Mouse (Mus musculus) hindbrain, embryonic 13.5 days (tissue): Measurements from ENCODE around the gene Tcirg1. TPM values are rescaled to one million over a fixed set of nuclear protein-coding genes. Genes with fewer than 3 reads are reported as not detected.

Experiments
- ATAC-seq: fragments of 200-750 bp; cut with Nextera tagmentation; 2 replicates; pipeline ENCODE4 v1.8.0; 2017; ENCODE audit warnings: moderate TSS enrichment; ENCODE audit not compliant: low FRiP score
- H3K27ac ChIP-seq: fragments of 300-500 bp; sonication (generic); 2 replicates; pipeline ENCODE4 v1.5.1; 2015; ENCODE audit warnings: inconsistent platforms, mild to moderate bottlenecking, moderate library complexity
- H3K27me3 ChIP-seq: fragments of 300-500 bp; sonication (generic); 2 replicates; pipeline ENCODE4 v1.6.1; 2015; ENCODE audit warnings: mild to moderate bottlenecking, inconsistent platforms
- H3K36me3 ChIP-seq: fragments of 300-500 bp; sonication (generic); 2 replicates; pipeline ENCODE4 v1.6.1; 2015; ENCODE audit warnings: mild to moderate bottlenecking, inconsistent platforms
- H3K4me1 ChIP-seq: fragments of 300-500 bp; sonication (generic); replicated peaks from 2 replicates; pipeline ENCODE4 v1.6.1; 2015; ENCODE audit warnings: inconsistent platforms
- H3K4me2 ChIP-seq: fragments of 300-500 bp; sonication (generic); 2 replicates; pipeline ENCODE4 v1.6.1; 2015; ENCODE audit warnings: inconsistent platforms, mild to moderate bottlenecking, moderate library complexity
- H3K4me3 ChIP-seq: fragments of 300-500 bp; sonication (generic); 2 replicates; pipeline ENCODE4 v1.5.1; 2015; ENCODE audit warnings: mild to moderate bottlenecking, inconsistent platforms
- H3K9ac ChIP-seq: fragments of 300-500 bp; sonication (generic); 2 replicates; pipeline ENCODE4 v1.6.1; 2015; ENCODE audit warnings: mild to moderate bottlenecking, inconsistent platforms
- H3K9me3 ChIP-seq: fragments of 300-500 bp; sonication (generic); 2 replicates; pipeline ENCODE4 v1.6.1; 2016; ENCODE audit warnings: inconsistent platforms
- WGBS: fragments of 180-500 bp; shearing (Covaris S2); methylation state at CpG from one replicate; pipeline ENCODE4 v1.1.7; 2015; 5-methylcytosine and 5-hydroxymethylcytosine counted together
- polyA plus RNA-seq: library from polyadenylated mRNA; unstranded; fragments of >200 nt; fragmentation: Nextera tagmentation; extraction: Ambion mirVana; gene quantifications from 2 replicates; pipeline ENCODE4 v1.2.1, GENCODE M21; 2015

The Tcirg1 gene
- polyA plus RNA-seq, 1 experiment from 2014 or later, result 15.0 TPM

DNA sequence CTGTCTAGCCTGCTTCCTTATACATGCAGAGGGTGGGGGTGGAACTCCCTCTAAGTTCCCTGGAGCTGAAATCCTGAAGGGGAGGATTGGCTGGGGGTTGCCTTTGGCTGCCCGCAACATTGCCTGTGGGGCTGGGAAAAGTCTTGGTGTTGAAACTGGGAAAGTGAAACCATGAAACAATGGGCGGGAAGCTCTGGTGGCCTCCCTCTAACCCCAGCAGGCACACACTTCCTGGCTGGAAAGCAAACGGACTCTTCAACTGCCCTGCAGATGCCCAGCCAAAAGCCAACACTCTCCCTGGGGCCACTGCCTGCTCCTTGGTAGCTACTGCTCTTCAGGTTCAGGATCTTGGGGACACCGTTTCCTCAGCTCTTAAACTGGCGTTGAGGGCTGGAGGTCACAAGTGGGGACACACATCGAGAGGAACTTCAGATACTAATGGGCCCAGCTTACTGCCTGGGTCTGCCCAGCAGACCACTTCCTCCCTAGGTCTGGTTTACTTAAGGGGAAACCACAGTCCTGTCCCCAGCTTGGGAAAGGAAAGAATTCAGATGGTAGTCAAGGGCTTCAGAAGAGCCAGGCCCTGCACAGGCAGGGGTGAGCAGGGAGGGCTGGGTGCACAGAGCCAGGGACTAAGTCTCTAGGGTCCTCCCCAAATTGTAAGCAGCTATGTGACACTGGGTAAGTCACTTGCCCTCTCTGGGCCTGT lies 1.5 kb downstream of the Tcirg1 start:
- Histone ChIP-seq H3K36me3 (peaks cover 32% of the 10 kb centered on the region), H3K27me3 (peaks cover 21% of the 10 kb centered on the region; the same call in 1 of the 2 replicates), H3K9me3 (no peaks in the 10 kb centered on the region), H3K4me1 (peaks cover 31% of the 10 kb centered on the region), H3K9ac (no peak overlapping the region; the same call in none of the 2 replicates), H3K4me3 (no peak overlapping the region), H3K4me2 (peak overlapping the region; percentile 63), H3K27ac (no peak overlapping the region)
- ATAC-seq, result no peak
- 56% methylated on average over 6 of the region's 6 CpGs for WGBS

DNA sequence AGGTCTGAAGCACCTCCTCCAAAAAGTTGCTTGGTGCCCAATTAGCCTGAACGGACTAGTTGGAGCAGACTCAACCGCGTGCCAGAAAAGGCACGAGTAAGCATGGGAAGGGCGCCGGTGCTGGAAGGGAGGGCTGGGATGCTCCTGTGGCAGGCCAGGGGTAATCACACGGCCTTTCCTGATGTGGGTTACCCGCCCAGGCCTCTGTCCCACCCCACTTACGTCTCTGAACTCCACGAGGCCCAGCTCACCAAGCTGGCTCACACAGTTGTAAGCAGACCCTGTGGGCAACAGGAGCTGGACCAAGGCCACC lies 2.6 kb downstream of the Tcirg1 start:
- Histone ChIP-seq H3K9me3 (no peaks in the 10 kb centered on the region), H3K36me3 (peaks cover 21% of the 10 kb centered on the region), H3K27me3 (peaks cover 21% of the 10 kb centered on the region; the same call in 1 of the 2 replicates), H3K4me1 (peaks cover 31% of the 10 kb centered on the region), H3K4me3 (no peak overlapping the region), H3K9ac (no peak overlapping the region), H3K27ac (no peak overlapping the region), H3K4me2 (peak overlapping the region; percentile 63; the same call in 1 of the 2 replicates)
- ATAC-seq, result no peak
- WGBS, result 68% methylated on average over 10 of the region's 10 CpGs

DNA sequence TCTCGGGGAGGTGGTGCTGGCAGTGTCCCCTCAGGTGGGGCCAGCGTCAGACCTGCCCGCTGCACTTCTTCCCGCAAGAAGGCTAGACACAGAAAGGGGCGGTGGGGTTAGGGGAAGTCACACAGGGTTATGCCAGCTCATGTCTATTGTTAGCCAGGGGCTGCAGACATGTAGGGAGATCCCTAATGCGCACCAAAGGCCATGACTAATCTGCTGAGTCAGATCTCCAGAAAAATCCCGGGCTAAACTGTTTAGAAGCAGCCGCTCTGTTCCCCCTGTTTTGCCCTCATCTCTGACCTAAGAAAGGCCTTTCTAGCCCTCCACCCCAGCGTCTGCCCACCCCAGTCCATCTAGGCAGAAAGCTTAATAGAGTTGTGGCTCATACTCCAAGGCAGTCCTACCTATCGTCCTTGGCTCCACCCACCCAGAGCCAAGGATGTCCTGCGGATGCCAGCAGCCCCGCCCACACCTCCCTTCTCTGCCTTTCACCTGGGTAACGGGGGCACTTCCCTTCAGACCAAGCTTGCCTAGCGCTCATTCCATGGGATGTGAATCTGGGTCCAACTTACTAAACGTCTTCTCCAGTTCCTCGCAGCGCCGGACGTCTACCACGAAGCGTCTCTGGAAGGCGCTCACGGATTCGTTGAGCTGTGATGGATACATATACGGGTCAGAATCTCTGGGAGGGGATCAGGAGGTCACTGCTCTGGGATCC lies 3.1 kb downstream of the Tcirg1 start:
- Histone ChIP-seq H3K4me1 (peaks cover 31% of the 10 kb centered on the region), H3K27ac (no peak overlapping the region), H3K4me2 (no peak overlapping the region; the same call in 1 of the 2 replicates), H3K27me3 (peaks cover 21% of the 10 kb centered on the region; the same call in 1 of the 2 replicates), H3K9ac (no peak overlapping the region), H3K4me3 (no peak overlapping the region), H3K9me3 (no peaks in the 10 kb centered on the region), H3K36me3 (peaks cover 16% of the 10 kb centered on the region)
- WGBS, result 63% methylated on average over 25 of the region's 25 CpGs
- ATAC-seq, result no peak

DNA sequence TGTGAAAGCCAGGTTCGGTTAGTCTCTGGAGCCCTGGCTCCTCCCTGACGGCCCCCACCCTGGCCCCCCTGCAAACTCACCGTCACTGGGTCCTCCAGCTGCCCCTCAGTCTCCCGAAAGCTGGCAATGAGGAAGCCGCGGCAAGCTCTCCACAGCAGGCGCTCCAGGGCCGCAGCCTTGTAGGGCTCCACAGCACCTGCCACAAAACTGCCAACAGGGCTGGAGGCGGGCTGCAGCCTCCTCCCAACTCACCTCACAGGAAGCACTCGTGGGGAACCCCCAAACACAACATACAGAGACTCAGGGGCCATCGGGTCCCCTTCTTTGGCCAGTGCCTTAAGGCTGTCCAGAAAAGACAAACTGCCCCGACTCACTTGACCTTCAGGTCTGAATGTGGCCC lies 4.0 kb downstream of the Tcirg1 start:
- 85% methylated on average over 12 of the region's 12 CpGs for WGBS
- Histone ChIP-seq H3K4me3 (no peak overlapping the region), H3K36me3 (peaks cover 8% of the 10 kb centered on the region; the same call in 1 of the 2 replicates), H3K9ac (no peak overlapping the region), H3K27ac (no peak overlapping the region), H3K4me2 (no peak overlapping the region), H3K27me3 (peaks cover 21% of the 10 kb centered on the region; the same call in 1 of the 2 replicates), H3K4me1 (peaks cover 31% of the 10 kb centered on the region), H3K9me3 (no peaks in the 10 kb centered on the region)
- no peak for ATAC-seq

DNA sequence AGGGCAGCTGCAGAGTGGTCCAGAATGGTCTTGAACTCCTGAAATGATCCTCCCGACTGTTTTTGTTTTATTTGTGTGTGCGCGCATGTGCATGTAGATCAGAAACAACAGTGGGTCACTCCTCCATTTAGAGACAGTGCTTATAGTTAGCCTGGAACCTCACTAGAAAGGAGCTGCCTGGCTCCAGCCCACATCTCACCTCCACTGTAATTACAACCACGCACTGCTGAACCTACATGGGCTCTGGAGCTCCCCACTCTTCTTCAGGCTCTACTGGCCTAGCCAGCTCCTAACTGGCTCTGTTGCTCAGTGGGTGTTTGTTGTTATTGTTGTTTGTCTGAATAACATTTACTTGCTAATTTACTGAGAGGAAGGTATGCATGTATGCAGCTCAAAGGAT lies 7.3 kb downstream of the Tcirg1 start:
- WGBS, result 97% methylated on average over 4 of the region's 4 CpGs

DNA sequence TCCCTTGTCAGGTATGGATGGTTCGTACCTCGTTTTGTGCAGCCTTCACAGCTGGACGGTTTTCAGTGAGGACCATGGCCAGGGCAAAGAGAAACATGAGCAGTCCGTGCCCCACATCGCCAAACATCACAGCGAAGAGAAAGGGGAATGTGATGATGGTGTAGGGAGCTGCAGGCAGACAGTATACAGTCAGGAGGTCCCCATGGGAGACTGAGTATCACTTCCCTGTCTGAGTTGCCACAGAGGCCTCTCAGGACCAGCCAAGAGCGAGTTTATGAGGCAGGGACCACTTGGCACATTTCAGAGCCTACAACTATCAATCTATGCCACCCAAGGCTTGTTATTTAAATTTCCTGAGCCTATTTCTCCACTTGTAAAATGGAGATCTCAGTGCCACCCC lies 8.0 kb downstream of the Tcirg1 start:
- peaks cover 17% of the 10 kb centered on the region for H3K4me1 ChIP-seq
- H3K4me3 ChIP-seq, result no peak overlapping the region
- 87% methylated on average over 7 of the region's 7 CpGs for WGBS
- no peak for ATAC-seq
- H3K27me3 ChIP-seq, result no peaks in the 10 kb centered on the region
- no peak overlapping the region for H3K4me2 ChIP-seq
- H3K36me3 ChIP-seq, result peaks cover 35% of the 10 kb centered on the region
- no peaks in the 10 kb centered on the region for H3K9me3 ChIP-seq
- no peak overlapping the region for H3K9ac ChIP-seq
- no peak overlapping the region for H3K27ac ChIP-seq

More for the DNA sequence above, 7.3 kb downstream of the Tcirg1 start:
- Histone ChIP-seq H3K4me3 (no peak overlapping the region), H3K36me3 (peaks cover 28% of the 10 kb centered on the region), H3K27me3 (0 out of 2 replicates have a peak, but pooled peaks cover 3% of the 10 kb centered on the region), H3K27ac (no peak overlapping the region), H3K9ac (no peak overlapping the region), H3K9me3 (no peaks in the 10 kb centered on the region), H3K4me2 (no peak overlapping the region), H3K4me1 (peaks cover 19% of the 10 kb centered on the region)
- ATAC-seq, result no peak

DNA sequence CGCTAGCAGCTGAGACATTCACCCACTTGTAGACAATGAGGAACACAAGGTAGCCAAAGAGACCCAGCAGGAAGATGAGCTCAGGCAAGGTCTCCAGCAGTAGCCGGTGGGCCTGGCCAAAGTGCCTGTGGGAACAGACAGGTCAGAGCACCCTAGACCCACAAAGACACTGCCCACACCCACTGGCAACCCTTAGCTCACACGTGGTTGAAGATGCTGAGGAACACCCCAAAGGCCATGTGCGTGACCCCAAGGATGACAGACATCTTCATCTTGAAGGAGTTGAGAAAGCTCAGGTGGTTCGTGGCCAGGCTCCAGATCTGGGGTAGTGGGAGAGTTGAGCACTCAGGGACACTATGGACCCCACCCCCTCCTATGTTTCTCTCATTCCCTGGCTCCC lies 9.4 kb downstream of the Tcirg1 start:
- no peak for ATAC-seq
- Histone ChIP-seq H3K4me1 (peaks cover 15% of the 10 kb centered on the region), H3K9ac (no peak overlapping the region), H3K4me2 (no peak overlapping the region), H3K9me3 (no peaks in the 10 kb centered on the region), H3K27me3 (no peaks in the 10 kb centered on the region), H3K36me3 (peaks cover 45% of the 10 kb centered on the region), H3K4me3 (no peak overlapping the region), H3K27ac (no peak overlapping the region)
- 93% methylated on average over 5 of the region's 5 CpGs for WGBS

DNA sequence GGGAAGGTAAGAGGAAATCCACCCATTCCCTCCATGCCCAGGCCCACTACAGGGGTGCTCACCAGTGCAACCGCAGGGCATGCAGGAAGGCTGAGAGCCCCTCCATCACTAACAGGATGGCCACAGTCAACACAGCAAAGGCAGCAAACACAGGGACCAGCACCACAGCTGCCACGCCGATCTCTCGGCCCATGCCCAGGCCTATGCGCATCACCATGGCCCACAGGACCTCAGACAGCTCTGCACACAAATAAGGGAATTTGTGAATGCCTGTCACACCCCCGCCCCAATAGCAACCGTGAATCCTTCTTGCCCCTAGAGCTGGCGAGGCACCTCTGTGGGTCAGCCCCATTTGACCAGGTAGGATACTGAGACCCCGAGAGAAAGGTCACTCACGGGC lies 10.7 kb downstream of the Tcirg1 start:
- H3K9ac ChIP-seq, result no peak overlapping the region
- H3K9me3 ChIP-seq, result no peaks in the 10 kb centered on the region
- peak overlapping the region; percentile 71 for H3K27ac ChIP-seq
- H3K36me3 ChIP-seq, result peaks cover 55% of the 10 kb centered on the region
- WGBS, result 90% methylated on average over 10 of the region's 10 CpGs
- H3K27me3 ChIP-seq, result no peaks in the 10 kb centered on the region
- no peak overlapping the region for H3K4me2 ChIP-seq
- no peak overlapping the region for H3K4me3 ChIP-seq
- no peak for ATAC-seq
- peaks cover 15% of the 10 kb centered on the region for H3K4me1 ChIP-seq

DNA sequence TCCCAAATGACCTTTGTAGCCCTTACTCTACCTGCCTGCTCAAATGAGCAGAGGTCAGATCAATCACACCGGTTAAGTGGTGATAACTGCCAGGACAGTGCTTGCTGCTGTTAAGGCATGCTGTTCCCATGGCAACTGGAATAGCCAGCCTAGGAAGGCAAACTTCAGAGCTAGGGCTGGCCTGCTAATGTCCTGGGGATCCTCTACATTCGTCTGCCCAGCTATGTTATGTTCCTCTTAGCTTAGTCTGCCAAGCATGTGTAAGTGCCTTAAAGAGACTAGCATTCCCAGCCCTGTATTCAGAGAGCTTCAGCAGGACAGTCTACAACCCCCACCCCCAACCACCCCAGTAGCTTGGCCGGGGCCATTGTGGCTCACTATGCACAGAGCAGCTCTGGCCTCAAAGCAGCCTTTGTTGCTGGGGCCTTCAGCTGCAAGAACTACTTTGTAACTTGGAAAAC lies 11.7 kb downstream of the Tcirg1 start:
- H3K27me3 ChIP-seq, result no peaks in the 10 kb centered on the region
- H3K4me2 ChIP-seq, result no peak overlapping the region
- peaks cover 65% of the 10 kb centered on the region for H3K36me3 ChIP-seq
- H3K4me1 ChIP-seq, result peaks cover 15% of the 10 kb centered on the region
- WGBS, result 17% methylated on average over 3 of the region's 3 CpGs
- peak overlapping the region; percentile 71 for H3K27ac ChIP-seq
- no peak overlapping the region for H3K4me3 ChIP-seq
- ATAC-seq, result peak; percentile 82
- no peaks in the 10 kb centered on the region for H3K9me3 ChIP-seq
- H3K9ac ChIP-seq, result peak overlapping the region; percentile 15; the same call in 1 of the 2 replicates

DNA sequence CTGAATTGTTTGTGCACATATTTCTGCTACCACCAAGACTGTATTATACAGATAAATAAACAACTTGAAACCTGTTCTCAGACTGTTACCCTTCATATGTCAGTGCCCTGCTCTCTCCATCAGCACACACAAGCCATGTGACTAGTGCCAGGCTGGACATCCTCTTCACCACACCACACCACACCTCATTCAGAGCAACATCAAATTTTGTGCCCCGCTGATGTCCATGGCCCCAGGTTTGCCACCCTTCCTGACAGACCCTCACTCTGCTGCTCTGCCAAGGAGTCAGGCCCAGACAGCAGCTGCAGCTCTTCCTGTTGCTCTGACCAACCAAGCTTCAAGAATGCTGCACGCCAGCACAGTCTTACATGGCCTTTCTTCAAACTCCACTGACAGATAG lies 12.6 kb downstream of the Tcirg1 start:
- WGBS, result 73% methylated on average over 2 of the region's 2 CpGs
- peaks cover 15% of the 10 kb centered on the region for H3K4me1 ChIP-seq
- H3K36me3 ChIP-seq, result peaks cover 74% of the 10 kb centered on the region
- no peaks in the 10 kb centered on the region for H3K9me3 ChIP-seq
- no peaks in the 10 kb centered on the region for H3K27me3 ChIP-seq
- H3K9ac ChIP-seq, result no peak overlapping the region; the same call in 1 of the 2 replicates
- no peak overlapping the region for H3K27ac ChIP-seq
- no peak overlapping the region for H3K4me2 ChIP-seq
- ATAC-seq, result no peak
- no peak overlapping the region for H3K4me3 ChIP-seq

DNA sequence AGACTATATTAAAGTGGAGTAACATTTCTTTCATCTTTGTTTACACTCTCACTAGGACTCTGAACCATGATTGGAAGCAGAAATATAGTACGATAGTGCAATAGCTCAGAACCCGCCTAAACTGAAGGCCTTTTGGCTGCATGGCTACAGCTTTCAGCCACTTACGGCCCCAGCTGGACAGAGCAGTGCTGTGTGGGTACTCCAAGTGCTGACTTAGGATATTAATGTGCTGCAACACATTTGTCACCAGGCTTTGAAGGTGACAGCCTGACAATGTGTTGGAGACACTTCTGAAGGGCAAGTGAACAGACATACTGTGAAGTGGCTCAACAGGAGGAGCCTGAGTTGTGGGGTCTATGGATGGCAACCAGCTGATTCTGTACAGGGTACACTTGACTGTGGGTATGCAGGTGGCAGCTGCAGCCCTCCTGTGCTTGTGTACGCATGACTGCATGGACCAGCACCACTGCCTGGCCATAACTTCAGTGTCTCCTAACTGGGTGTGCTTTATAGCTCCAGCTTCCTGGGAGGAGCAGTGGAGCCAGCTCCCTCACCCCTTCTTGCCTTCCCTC lies 13.3 kb downstream of the Tcirg1 start:
- no peak overlapping the region for H3K4me3 ChIP-seq
- no peak for ATAC-seq
- 86% methylated on average over 4 of the region's 4 CpGs for WGBS
- H3K4me1 ChIP-seq, result peaks cover 15% of the 10 kb centered on the region
- no peak overlapping the region; the same call in 1 of the 2 replicates for H3K9ac ChIP-seq
- H3K27me3 ChIP-seq, result no peaks in the 10 kb centered on the region
- H3K9me3 ChIP-seq, result no peaks in the 10 kb centered on the region
- H3K4me2 ChIP-seq, result no peak overlapping the region
- H3K27ac ChIP-seq, result no peak overlapping the region
- peaks cover 80% of the 10 kb centered on the region for H3K36me3 ChIP-seq

DNA sequence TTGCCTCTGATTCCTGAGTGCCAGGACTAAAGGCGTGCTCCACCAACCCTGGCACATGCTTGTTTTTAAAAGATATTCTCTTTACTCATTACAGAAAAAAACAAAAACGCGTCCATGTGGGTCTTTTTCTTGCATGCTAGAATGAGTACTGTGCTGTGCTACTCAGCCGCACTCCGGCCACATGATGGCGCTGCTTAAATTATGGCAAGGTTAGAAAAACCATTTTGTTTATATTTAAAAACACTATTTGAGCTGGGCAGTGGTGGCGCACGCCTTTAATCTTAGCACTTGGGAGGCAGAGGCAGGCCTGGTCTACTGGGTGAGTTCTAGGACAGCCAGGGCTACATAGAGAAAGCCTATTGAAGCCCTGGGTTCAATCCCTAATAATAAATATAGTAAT lies 16.8 kb downstream of the Tcirg1 start:
- no peak overlapping the region for H3K27ac ChIP-seq
- H3K9me3 ChIP-seq, result no peaks in the 10 kb centered on the region
- H3K9ac ChIP-seq, result no peak overlapping the region
- peaks cover 91% of the 10 kb centered on the region for H3K36me3 ChIP-seq
- peaks cover 5% of the 10 kb centered on the region for H3K4me1 ChIP-seq
- H3K27me3 ChIP-seq, result no peaks in the 10 kb centered on the region
- no peak overlapping the region for H3K4me2 ChIP-seq
- 89% methylated on average over 8 of the region's 8 CpGs for WGBS
- no peak overlapping the region for H3K4me3 ChIP-seq
- ATAC-seq, result no peak
